In the genomic region with DNA sequence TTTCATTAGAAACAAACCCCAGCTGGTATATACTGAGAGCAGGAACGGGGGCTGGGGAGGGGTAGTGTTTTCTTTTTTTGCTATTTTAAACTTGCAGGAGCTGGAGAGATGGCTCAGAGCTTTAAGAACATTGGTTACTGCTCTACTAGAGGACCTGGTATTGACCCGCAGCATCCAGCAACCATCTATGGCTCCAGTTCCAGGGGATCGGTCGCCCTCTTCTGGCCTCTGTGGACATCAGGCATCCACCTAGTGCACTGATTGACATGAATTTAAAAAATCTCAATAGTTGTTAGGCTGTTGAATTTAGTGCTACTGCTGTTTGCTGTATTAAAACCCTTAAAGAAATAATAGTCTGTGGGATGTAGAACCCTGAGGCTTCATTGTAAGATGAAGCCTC, we compare ENCODE assay signal across 10 mouse cellular contexts. TPM values are rescaled to one million over a fixed set of nuclear protein-coding genes. Genes with fewer than 3 reads are reported as not detected.
DNase-seq lines count a peak whose midpoint lies in the region; ATAC-seq and TF ChIP-seq lines count a peak whose summit lies in the region.
"Had no signal": no experiment of that assay in that cellular context is flagged by ENCODE, and none has a peak within 500 bp of the region (broad histone marks: within the 10 kb centered on the region; RNA-seq: fewer than 3 reads in every experiment).

No protein-coding gene starts in this region.

- peaks cover 30% of the 10 kb centered on the region for H3K4me1 ChIP-seq in hindbrain, embryonic 13.5 days (replicated peaks)
- H3K4me1 ChIP-seq in hindbrain, embryonic 11.5 days (replicated peaks; ENCODE audit: control insufficient read depth, insufficient read depth, low read length), result 0 out of 2 replicates have a peak, but pooled peaks cover 3% of the 10 kb centered on the region
- peaks cover 0 to 6% of the 10 kb centered on the region in 2 experiments; a peak in 1 of 4 replicates for H3K4me1 ChIP-seq in liver, embryonic 14.5 days (replicated peaks; ENCODE audit: control insufficient read depth in 2 of 2, insufficient read depth in 2 of 2, low read length in 1 of 2)

- H3K36me3 ChIP-seq in hindbrain, embryonic 13.5 days, result no peaks in the 10 kb centered on the region
- H3K36me3 ChIP-seq in hindbrain, embryonic 11.5 days (ENCODE audit: control insufficient read depth, insufficient read depth, low read length), result no peaks in the 10 kb centered on the region
- no peaks in the 10 kb centered on the region for H3K36me3 ChIP-seq in liver, embryonic 14.5 days (replicated peaks; ENCODE audit: control insufficient read depth, insufficient read depth, low read depth)
- H3K36me3 ChIP-seq: embryonic facial prominence, embryonic 15.5 days had no signal

- H3K27ac ChIP-seq in hindbrain, embryonic 13.5 days, result no peak overlapping the region
- no peak overlapping the region for H3K27ac ChIP-seq in hindbrain, embryonic 11.5 days (ENCODE audit: low read depth, low read length)
- H3K27ac ChIP-seq in liver, embryonic 14.5 days, result no peak overlapping the region
- H3K27ac ChIP-seq: embryonic facial prominence, embryonic 15.5 days had no signal

- intact Hi-C loops in left cerebral cortex, postnatal 4 days (cut with DNase I), result no loop called here

- peak; percentile 22; the same call in 1 of the 2 replicates for TF ChIP-seq CTCF in liver, embryonic 14.5 days (IDR thresholded peaks at IDR 0.05; ENCODE audit: low read depth)

- 0 out of 2 replicates have a peak overlapping the region, but pooled peaks have one; percentile 98 for H3K4me3 ChIP-seq in hindbrain, embryonic 13.5 days
- no peak overlapping the region for H3K4me3 ChIP-seq in hindbrain, embryonic 11.5 days (ENCODE audit: low read depth, low read length)
- no peak overlapping the region; a peak in 1 of 4 replicates for H3K4me3 ChIP-seq in liver, embryonic 14.5 days (ENCODE audit: insufficient read depth in 1 of 2, low read depth in 2 of 2, low read length in 2 of 2)

- ATAC-seq in hindbrain, embryonic 13.5 days (ENCODE audit: low FRiP score), result no peak
- no peak for ATAC-seq in hindbrain, embryonic 11.5 days (ENCODE audit: low FRiP score)
- no peak for ATAC-seq in liver, embryonic 14.5 days (ENCODE audit: insufficient read depth)

- no peaks in the 10 kb centered on the region for H3K9me3 ChIP-seq in hindbrain, embryonic 13.5 days
- H3K9me3 ChIP-seq in hindbrain, embryonic 11.5 days (ENCODE audit: control insufficient read depth, low read length), result no peaks in the 10 kb centered on the region
- H3K9me3 ChIP-seq in liver, embryonic 14.5 days (ENCODE audit: control insufficient read depth, low read length), result no peaks in the 10 kb centered on the region; the same call in 1 of the 2 replicates
- H3K9me3 ChIP-seq: embryonic facial prominence, embryonic 15.5 days; G1E had no signal

- no peak overlapping the region for H3K9ac ChIP-seq in hindbrain, embryonic 13.5 days
- H3K9ac ChIP-seq in hindbrain, embryonic 11.5 days (ENCODE audit: low read depth, low read length), result no peak overlapping the region
- H3K9ac ChIP-seq in liver, embryonic 14.5 days (replicated peaks), result no peak overlapping the region
- H3K9ac ChIP-seq: embryonic facial prominence, embryonic 15.5 days had no signal

- TF ChIP-seq EP300 in liver, embryonic 14.5 days (IDR thresholded peaks at IDR 0.05; ENCODE audit: low read depth), result no peak

- 94% methylated on average over 4 of the region's 4 CpGs for WGBS in hindbrain, embryonic 13.5 days
- 96% methylated on average over 4 of the region's 4 CpGs for WGBS in hindbrain, embryonic 11.5 days
- WGBS in liver, embryonic 14.5 days (ENCODE audit: insufficient replicate concordance), result 83% methylated on average over 4 of the region's 4 CpGs

- DNase-seq in hindbrain, embryonic 11.5 days (ENCODE audit: low spot score), result no peak
- DNase-seq in A20 (ENCODE audit: low read depth, low spot score) (peak; percentile 56), ZHBTc4 (ENCODE audit: low read depth, low spot score) (peak; percentile 74)
- no peak for DNase-seq in liver, embryonic 14.5 days (ENCODE audit: low read depth in 3 of 3, low spot score in 3 of 3)
- DNase-seq in left cerebral cortex, postnatal 4 days, result no peak
- DNase-seq in adrenal gland, postnatal 10 days, result no peak
- no peak for DNase-seq in layer of hippocampus, adult 9-10 months (ENCODE audit: low spot score)

- peak overlapping the region; percentile 84 for H3K4me2 ChIP-seq in hindbrain, embryonic 13.5 days
- H3K4me2 ChIP-seq in hindbrain, embryonic 11.5 days (replicated peaks; ENCODE audit: low read depth, low read length), result no peak overlapping the region
- H3K4me2 ChIP-seq in liver, embryonic 14.5 days (ENCODE audit: low read depth), result 0 out of 2 replicates have a peak overlapping the region, but pooled peaks have one; percentile 81

- H3K27me3 ChIP-seq in hindbrain, embryonic 13.5 days, result no peaks in the 10 kb centered on the region
- H3K27me3 ChIP-seq in hindbrain, embryonic 11.5 days (ENCODE audit: control insufficient read depth, insufficient read depth, low read length), result no peaks in the 10 kb centered on the region
- H3K27me3 ChIP-seq in liver, embryonic 14.5 days (ENCODE audit: control insufficient read depth, insufficient read depth, low read length), result peaks cover 18% of the 10 kb centered on the region
- H3K27me3 ChIP-seq: embryonic facial prominence, embryonic 15.5 days had no signal

RNA-seq across cellular contexts. Expression of gene Ncoa3, which starts 1.9 kb away (rescaled TPM):
- polyA plus RNA-seq in hindbrain, embryonic 13.5 days (2015; fragmentation: Nextera tagmentation; extraction: Ambion mirVana), result 12.0 and 13.1 TPM in 2 replicates
- 16.7 and 17.1 TPM in 2 replicates for polyA plus RNA-seq in hindbrain, embryonic 11.5 days (2014; fragmentation: Nextera tagmentation; extraction: Ambion mirVana)
- polyA plus RNA-seq in liver, embryonic 14.5 days (2012; rRNA removed), result 4.3 and 4.4 TPM in 2 replicates
- 3.3 and 3.7 TPM in 2 replicates for polyA plus RNA-seq in liver, embryonic 14.5 days (2014; fragmentation: Nextera tagmentation; extraction: Ambion mirVana)
- total RNA-seq in left cerebral cortex, postnatal 4 days (2021), result 10 to 100 TPM; 36.0 to 41.3 TPM
- total RNA-seq in adrenal gland, postnatal 10 days (2021), result 10 to 100 TPM; 24.1 to 31.7 TPM

Comparison
In these comparisons a context has a peak if more than half of its experiments do, and no peak if none do; other contexts are left out.
1. DNase-seq: peak in A20 (single experiment) and ZHBTc4 (single experiment); none in hindbrain, embryonic 11.5 days (single experiment), liver, embryonic 14.5 days (0 of 3), left cerebral cortex, postnatal 4 days (single experiment), adrenal gland, postnatal 10 days (single experiment) and layer of hippocampus, adult 9-10 months (single experiment).